Mouse (Mus musculus) Patski (cell line): ENCODE measurements at regions not wholly inside any gene's neighbourhood (a gene's known extent, or its start where the extent isn't known, plus 50 kb on each side); places are given as distances from the start of the nearest gene placed in this dataset.

Experiments
- ATAC-seq: fragments of 100-300 bp; one replicate; pipeline ENCODE4 v1.8.0; 2021
- CTCF ChIA-PET: fragments of 350-600 bp; sonication (Branson Sonifier 250); formaldehyde crosslinking; loops from one replicate; lab custom pipeline; 2022; ENCODE audit warnings: inconsistent platforms; lab: Charles Lee
- POLR2A ChIA-PET: fragments of 350-600 bp; sonication (Branson Sonifier 250); formaldehyde crosslinking; loops from one replicate; lab custom pipeline; 2022; ENCODE audit warnings: antibody characterized with exemption, inconsistent platforms; lab: Charles Lee
- DNase-seq: peaks from one replicate; pipeline ENCODE4 v3.0.0-alpha.2; 2011; ENCODE audit warnings: low read depth, low spot score
- H3K27me3 ChIP-seq: fragments of 371-371 bp; one replicate; pipeline ENCODE4 v1.5.1; 2021
- CTCF ChIP-seq: fragments of 100-300 bp; IDR thresholded peaks from one replicate; pipeline ENCODE4 v1.5.1; 2021
- in situ Hi-C: fragments of 300-500 bp; cut with MboI; formaldehyde crosslinking; loops from 3 replicates; pipeline ENCODE4 v1.11.1; 2018; ENCODE audit warnings: low pct_unique_long_range_greater_than_20kb, mixed read lengths

GRCm38 (mm10) chr10:21504431-21504830 is 88.5 kb upstream of the 1700020N01Rik start:
- no peak for TF ChIP-seq CTCF
- ChIA-PET POLR2A (no interaction called here), CTCF (interaction anchor here (1.3 kb wide), 1 partner anchor 18 kb away, joined by 3 read pairs; no protein-coding TSS in a partner anchor)
- DNase-seq (no peak), ATAC-seq (no peak)
- H3K27me3 ChIP-seq: peaks cover 6% of the 10 kb centered on the region
- in situ Hi-C loops: no loop called here

DNA sequence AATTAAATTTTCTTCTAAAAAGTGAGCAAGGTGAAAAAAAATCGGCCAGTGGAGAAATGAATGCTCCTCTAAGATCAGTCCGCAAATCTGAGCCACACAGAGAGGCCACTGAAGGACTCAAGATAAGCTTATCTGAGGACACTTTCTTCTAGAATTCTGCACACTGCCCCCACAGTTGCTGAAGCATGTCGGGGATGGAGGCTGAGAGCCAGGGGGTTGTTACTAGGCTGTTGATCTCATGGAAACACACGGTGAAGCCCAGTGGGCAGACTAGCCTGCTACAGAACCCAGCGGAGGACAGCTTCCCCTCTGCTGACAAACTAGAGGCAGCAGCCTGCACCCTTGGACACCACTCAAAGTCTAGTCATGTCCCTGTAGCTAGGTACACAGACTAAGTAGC is 81.6 kb upstream of the 1700020N01Rik start:
- H3K27me3 ChIP-seq: peaks cover 16% of the 10 kb centered on the region
- ChIA-PET POLR2A (interaction anchor here (0.5 kb wide), 1 partner anchor 146 kb away, joined by 3 read pairs; no protein-coding TSS in a partner anchor), CTCF (interaction anchor here (0.6 kb wide), 1 partner anchor 84 kb away, joined by 4 read pairs; no protein-coding TSS in a partner anchor)
- in situ Hi-C loops: no loop called here
- ATAC-seq (no peak), DNase-seq (no peak)
- TF ChIP-seq CTCF: no peak

GRCm38 (mm10) chr10:21512486-21512885 is 80.5 kb upstream of the 1700020N01Rik start:
- TF ChIP-seq CTCF: no peak
- in situ Hi-C loops: no loop called here
- ATAC-seq (no peak), DNase-seq (no peak)
- POLR2A ChIA-PET: no interaction called here
- CTCF ChIA-PET: interaction anchor here (1.1 kb wide), 1 partner anchor 9 kb away, joined by 3 read pairs; no protein-coding TSS in a partner anchor
- H3K27me3 ChIP-seq: peaks cover 16% of the 10 kb centered on the region

DNA sequence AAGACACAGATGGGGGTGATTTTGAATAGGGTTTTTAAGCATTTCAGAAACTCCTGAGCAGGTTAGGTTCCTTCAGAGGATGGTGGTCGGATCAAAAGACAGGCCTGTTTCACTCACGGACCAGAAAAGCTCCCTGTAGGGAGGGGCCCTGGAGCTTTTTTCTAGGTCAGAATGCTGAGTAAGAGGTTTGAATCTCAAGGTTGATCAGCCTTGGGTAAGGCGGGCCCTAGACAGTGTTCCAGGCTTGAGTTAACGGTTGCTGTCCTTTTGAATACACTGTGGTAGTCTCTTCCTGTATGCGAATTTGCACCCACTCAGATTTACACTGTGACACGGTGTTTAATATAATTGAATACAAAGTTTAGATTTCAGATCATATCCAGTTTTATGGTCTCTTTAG is 75.2 kb upstream of the 1700020N01Rik start:
- DNase-seq: no peak
- POLR2A ChIA-PET: no interaction called here
- CTCF ChIA-PET: no interaction called here
- no peak for ATAC-seq
- TF ChIP-seq CTCF: no peak
- H3K27me3 ChIP-seq: peaks cover 14% of the 10 kb centered on the region
- in situ Hi-C loops: no loop called here

DNA sequence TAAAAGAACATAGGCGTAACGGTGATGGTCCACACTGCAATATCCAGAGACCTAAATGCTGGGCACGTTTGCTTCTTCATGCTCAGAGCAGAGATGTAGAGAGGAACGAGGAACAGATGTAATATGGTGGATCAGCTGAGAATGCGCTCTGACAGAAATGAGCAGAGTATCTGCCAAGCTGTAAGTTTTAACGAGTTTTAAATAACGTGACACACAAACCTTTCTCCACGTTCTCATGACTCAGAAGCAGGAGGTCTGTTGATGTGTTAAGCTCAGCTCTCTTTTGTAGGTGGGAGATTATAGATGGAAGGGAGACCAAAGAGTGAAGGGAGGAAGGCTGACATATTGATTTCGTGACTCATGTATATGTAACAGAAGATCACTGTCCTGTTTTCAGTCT is 72.1 kb upstream of the 1700020N01Rik start:
- ChIA-PET CTCF (interaction anchor here (1.4 kb wide), 1 partner anchor 10 kb away, joined by 3 read pairs; no protein-coding TSS in a partner anchor), POLR2A (no interaction called here)
- DNase-seq: no peak
- ATAC-seq: no peak
- no peak for TF ChIP-seq CTCF
- peaks cover 6% of the 10 kb centered on the region for H3K27me3 ChIP-seq
- in situ Hi-C loops: no loop called here

DNA sequence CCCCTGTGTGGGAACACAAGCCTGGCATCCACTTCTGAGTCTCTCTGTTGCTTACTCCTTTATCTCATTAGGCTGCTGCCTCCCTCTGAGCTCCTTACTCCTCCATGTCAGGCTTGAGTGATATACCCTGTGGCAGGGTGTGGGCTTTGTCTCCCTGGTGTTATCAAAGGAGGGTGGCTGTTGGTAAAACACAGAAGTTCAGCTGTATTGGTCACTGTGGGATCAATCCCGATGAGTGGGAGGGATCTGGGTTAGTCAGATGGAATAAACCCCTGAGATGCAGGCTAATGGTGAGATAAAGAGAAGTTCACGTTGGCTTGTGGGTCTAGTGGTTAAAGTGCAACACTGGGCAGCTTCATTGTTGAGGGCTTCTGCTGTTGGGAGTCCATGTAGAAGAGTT is 67.4 kb upstream of the 1700020N01Rik start:
- ChIA-PET POLR2A (no interaction called here), CTCF (interaction anchor here (0.8 kb wide), 1 partner anchor 18 kb away, joined by 4 read pairs; no protein-coding TSS in a partner anchor)
- ATAC-seq: no peak
- H3K27me3 ChIP-seq: peaks cover 3% of the 10 kb centered on the region
- no peak for DNase-seq
- TF ChIP-seq CTCF: no peak
- in situ Hi-C loops: no loop called here

- DNase-seq (no peak), ATAC-seq (no peak)
- ChIA-PET POLR2A (interaction anchor here (0.6 kb wide), 2 partner anchors 26 to 72 kb away, joined by 3 to 5 read pairs; no protein-coding TSS in a partner anchor), CTCF (no interaction called here)
- in situ Hi-C loops: no loop called here
- no peaks in the 10 kb centered on the region for H3K27me3 ChIP-seq
- TF ChIP-seq CTCF: no peak
These were observed 64.5 kb upstream of the 1700020N01Rik start for GRCm38 (mm10) chr10:21528396-21528795.

DNA sequence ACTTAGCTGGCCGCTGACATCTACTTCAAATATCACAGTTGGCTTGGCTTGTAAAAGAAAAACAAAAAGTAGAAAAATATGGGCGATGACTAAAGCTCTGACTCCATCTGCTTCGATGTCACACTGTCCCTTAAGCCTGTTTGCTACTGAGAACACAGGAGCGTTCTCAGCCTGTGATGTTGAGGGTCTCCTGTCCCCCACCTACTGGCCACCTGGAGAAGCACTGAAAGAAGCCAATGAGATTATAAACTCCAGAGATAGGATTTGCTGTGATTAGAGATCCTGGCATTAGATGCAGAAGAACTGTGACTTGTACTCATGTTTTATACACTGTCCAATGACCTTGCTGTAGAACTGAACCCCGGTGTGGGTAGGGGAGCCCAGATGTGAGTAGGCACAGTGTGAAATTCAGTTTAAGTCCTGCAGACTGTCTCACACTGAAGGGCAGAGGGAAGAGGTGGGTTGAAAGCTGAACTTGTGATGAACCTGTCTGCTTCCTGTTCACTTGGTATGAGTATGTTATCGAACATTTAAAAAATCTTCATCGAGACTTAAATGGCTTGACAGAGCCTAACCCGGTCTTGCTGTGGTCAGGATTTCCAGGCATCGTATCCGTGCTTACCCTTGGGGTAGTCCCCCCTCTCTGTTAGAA is 63.7 kb upstream of the 1700020N01Rik start:
- ChIA-PET CTCF (no interaction called here), POLR2A (interaction anchor here (0.6 kb wide), 2 partner anchors 25 to 71 kb away, joined by 3 to 5 read pairs; no protein-coding TSS in a partner anchor)
- TF ChIP-seq CTCF: peak; percentile 30
- no peaks in the 10 kb centered on the region for H3K27me3 ChIP-seq
- no peak for ATAC-seq
- in situ Hi-C loops: no loop called here
- DNase-seq: no peak

DNA sequence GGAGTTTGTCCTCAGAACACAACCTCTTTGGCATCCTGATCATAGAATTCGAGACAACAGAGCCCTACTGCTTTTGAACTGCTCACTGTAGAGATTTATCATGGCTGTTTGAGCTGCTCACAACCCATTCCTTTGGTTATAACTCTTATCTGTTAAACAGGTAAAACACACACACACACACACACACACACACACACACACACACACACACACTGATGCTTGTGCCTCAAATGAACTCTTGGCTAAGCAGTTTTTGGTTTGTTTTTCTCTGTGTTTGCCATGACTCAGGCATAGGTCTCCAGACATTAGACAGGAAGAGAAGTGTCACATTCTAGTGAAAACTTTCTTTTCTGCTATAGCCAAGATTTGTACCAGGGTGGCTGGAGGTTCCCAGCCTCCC is 60.8 kb upstream of the 1700020N01Rik start:
- ChIA-PET POLR2A (no interaction called here), CTCF (no interaction called here)
- DNase-seq (no peak), ATAC-seq (no peak)
- H3K27me3 ChIP-seq: no peaks in the 10 kb centered on the region
- in situ Hi-C loops: no loop called here
- TF ChIP-seq CTCF: no peak

DNA sequence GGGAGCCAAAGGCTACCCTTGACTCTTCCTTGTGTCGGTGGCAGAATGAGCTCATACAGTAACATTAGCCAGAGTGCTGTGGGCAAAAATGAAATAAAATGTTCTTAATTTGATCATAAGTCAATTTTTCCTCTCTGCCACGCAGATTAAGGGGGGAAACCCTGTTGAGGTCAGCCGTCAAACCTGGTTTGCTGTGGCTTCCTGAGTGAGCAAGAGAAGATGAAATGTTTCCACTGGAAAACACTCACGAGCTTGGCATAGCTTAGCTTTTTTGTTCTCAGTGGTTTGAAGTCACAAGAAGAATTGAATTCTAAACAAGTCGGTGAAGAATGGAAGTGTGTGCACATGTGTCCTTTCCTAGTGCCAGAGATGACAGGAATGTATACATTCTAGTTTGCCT is 57.3 kb upstream of the 1700020N01Rik start:
- TF ChIP-seq CTCF: no peak
- ChIA-PET CTCF (no interaction called here), POLR2A (no interaction called here)
- ATAC-seq (no peak), DNase-seq (no peak)
- in situ Hi-C loops: no loop called here
- no peaks in the 10 kb centered on the region for H3K27me3 ChIP-seq

DNA sequence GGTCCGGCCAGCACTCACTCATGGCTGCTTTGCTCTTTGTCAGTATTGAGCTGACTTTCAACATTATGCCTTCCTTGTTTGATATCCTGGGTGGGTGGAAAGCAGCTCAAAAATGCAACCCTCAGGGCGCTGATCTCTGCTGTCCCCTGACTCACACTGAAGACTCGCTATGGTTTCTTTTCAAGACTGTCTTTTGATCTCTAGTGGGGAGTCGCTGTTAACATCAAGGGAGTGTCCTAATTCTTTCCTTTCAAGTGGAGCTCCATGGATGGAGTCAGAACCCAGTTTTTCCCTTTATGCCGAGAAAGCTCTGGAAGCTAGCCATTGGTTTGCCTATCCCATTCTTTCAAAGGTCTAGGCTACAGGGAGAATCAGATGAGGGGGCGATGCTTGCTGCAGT is 54.5 kb upstream of the 1700020N01Rik start:
- peaks cover under 1% of the 10 kb centered on the region for H3K27me3 ChIP-seq
- CTCF ChIA-PET: no interaction called here
- DNase-seq (no peak), ATAC-seq (no peak)
- TF ChIP-seq CTCF: no peak
- in situ Hi-C loops: no loop called here
- POLR2A ChIA-PET: no interaction called here
